ENCODE assay signal across 8 mouse cellular contexts in the genomic region with DNA sequence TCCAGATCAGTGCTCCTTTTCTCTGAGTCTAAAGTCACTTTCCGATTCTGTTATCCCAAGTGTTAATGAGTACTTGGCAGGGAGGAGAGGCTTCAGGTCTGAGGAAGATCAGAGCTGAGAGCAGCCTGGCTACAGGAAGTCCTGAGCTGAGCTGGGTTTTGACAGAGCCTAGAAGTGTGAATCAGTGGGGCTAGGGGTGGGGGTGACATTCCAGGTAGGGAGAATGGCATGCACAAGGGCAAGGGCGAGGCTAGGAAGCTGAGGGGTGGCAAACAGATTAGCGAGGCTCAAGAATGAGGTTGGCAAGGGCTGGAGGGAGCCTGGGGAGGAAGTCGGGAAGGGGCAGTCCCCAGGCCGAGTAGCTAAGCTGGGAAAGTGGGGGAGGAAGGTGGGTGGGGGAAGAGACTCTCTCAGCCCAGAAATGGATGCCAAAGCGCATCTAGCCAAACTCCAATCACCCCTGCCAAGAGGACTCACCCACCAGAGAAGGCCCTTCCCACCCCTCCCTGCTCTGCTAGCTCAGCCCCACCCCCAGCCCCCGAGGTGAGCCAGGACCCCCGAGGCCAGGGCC. TPM values are rescaled to one million over a fixed set of nuclear protein-coding genes. Genes with fewer than 3 reads are reported as not detected.
DNase-seq lines count a peak whose midpoint lies in the region; ATAC-seq and TF ChIP-seq lines count a peak whose summit lies in the region.

No protein-coding gene starts in this region.

- H3K36me3 ChIP-seq in megakaryocyte, embryonic 14.5 days (replicated peaks; ENCODE audit: low read length), result no peaks in the 10 kb centered on the region

- H3K27ac ChIP-seq in brown adipose tissue, adult 24 weeks (replicated peaks; ENCODE audit: low read depth, low read length), result peak overlapping the region; percentile 72
- no peak overlapping the region for H3K27ac ChIP-seq in layer of hippocampus, adult 2 months

- intact Hi-C loops in heart, postnatal 14 days (cut with DNase I), result no loop called here

- no peak for ATAC-seq in megakaryocyte, adult 5-6 weeks (ENCODE audit: poor library complexity, severe bottlenecking)

- TF ChIP-seq CTCF in layer of hippocampus, adult 2 months (conservative IDR thresholded peaks at IDR 0.05), result no peak

- H3K4me3 ChIP-seq in megakaryocyte, embryonic 14.5 days (replicated peaks), result peak overlapping the region; percentile 42
- H3K4me3 ChIP-seq in brown adipose tissue, adult 24 weeks (ENCODE audit: insufficient read depth, low read depth, low read length), result no peak overlapping the region
- no peak overlapping the region for H3K4me3 ChIP-seq in layer of hippocampus, adult 2 months

- peak; percentile 50 to 66 for DNase-seq in heart, postnatal 14 days
- DNase-seq in lung, postnatal 36 days, result peak; percentile 85
- DNase-seq in layer of hippocampus, adult 2 months (ENCODE audit: low spot score in 2 of 2), result no peak
- DNase-seq in frontal cortex, postnatal 14 days (ENCODE audit: low spot score in 2 of 2), result no peak
- no peak for DNase-seq in spleen, postnatal 10 days (ENCODE audit: low spot score in 2 of 2)

- H3K4me1 ChIP-seq in megakaryocyte, embryonic 14.5 days, result peaks cover 68% of the 10 kb centered on the region
- H3K4me1 ChIP-seq in brown adipose tissue, adult 24 weeks (ENCODE audit: control insufficient read depth, insufficient read depth, insufficient read length, low read length), result peaks cover 30% of the 10 kb centered on the region

- peaks cover 26% of the 10 kb centered on the region for H3K27me3 ChIP-seq in megakaryocyte, embryonic 14.5 days (replicated peaks)

- H3K9me3 ChIP-seq in megakaryocyte, embryonic 14.5 days, result no peaks in the 10 kb centered on the region

RNA-seq across cellular contexts. Expression of gene Hdac7, which starts 6.7 kb away (rescaled TPM):
- polyA plus RNA-seq in megakaryocyte, embryonic 14.5 days (2012; ENCODE audit: insufficient read depth, low replicate concordance), result 26.8 and 31.2 TPM in 2 replicates
- 15.6 and 17.2 TPM in 2 replicates for total RNA-seq in megakaryocyte, adult 5-6 weeks (2015)
- 5.7 and 6.2 TPM in 2 replicates for total RNA-seq in megakaryocyte, adult 5-6 weeks (2017)
- polyA plus RNA-seq in brown adipose tissue, adult 24 weeks (2012; ENCODE audit: insufficient read depth, insufficient read length, missing spikeins), result 10.0 and 10.2 TPM in 2 replicates
- total RNA-seq in heart, postnatal 14 days (2021), result 10 to 100 TPM; 45.9 to 52.5 TPM
- 10 to 100 TPM; 23.8 to 28.5 TPM for total RNA-seq in layer of hippocampus, adult 2 months (2021)

RNA-seq across cellular contexts. Expression of gene Slc48a1, which starts 59.3 kb away (rescaled TPM):
- polyA plus RNA-seq in megakaryocyte, embryonic 14.5 days (2012; ENCODE audit: insufficient read depth, low replicate concordance), result 58.7 and 61.4 TPM in 2 replicates
- total RNA-seq in megakaryocyte, adult 5-6 weeks (2015), result 42.3 and 47.1 TPM in 2 replicates
- 33.1 and 33.5 TPM in 2 replicates for total RNA-seq in megakaryocyte, adult 5-6 weeks (2017)
- polyA plus RNA-seq in brown adipose tissue, adult 24 weeks (2012; ENCODE audit: insufficient read depth, insufficient read length, missing spikeins), result 70.5 and 79.9 TPM in 2 replicates
- 10 to 100 TPM; 78.3 to 78.9 TPM for total RNA-seq in heart, postnatal 14 days (2021)
- total RNA-seq in layer of hippocampus, adult 2 months (2021), result 100 to 1,000 TPM; 133 to 135 TPM

Comparison
In these comparisons a context has a peak if more than half of its experiments do, and no peak if none do; other contexts are left out.
1. DNase-seq: peak in heart, postnatal 14 days (2 of 2) and lung, postnatal 36 days (single experiment); none in layer of hippocampus, adult 2 months (0 of 2), frontal cortex, postnatal 14 days (0 of 2) and spleen, postnatal 10 days (0 of 2).